Mouse (Mus musculus) cerebellum, adult 2 months (tissue): ENCODE results near the gene Slc39a7.

Experiments used
- CTCF ChIP-seq: fragments of 200-500 bp; IDR thresholded peaks from 2 replicates; pipeline ENCODE4 v1.5.1; 2011; ENCODE audit warnings: low read depth, mild to moderate bottlenecking, control low read depth, low read length, moderate library complexity, borderline replicate concordance; ENCODE audit not compliant: insufficient read depth
- POLR2A ChIP-seq: fragments of 200-500 bp; IDR thresholded peaks from 2 replicates; pipeline ENCODE4 v1.6.1; 2011; ENCODE audit warnings: low read length, control low read depth, borderline replicate concordance; ENCODE audit not compliant: insufficient read depth

GRCm38 (mm10) chr17:34021539-34022413 is 9.7 kb downstream of the Slc39a7 start:
- TF ChIP-seq CTCF (no peak), POLR2A (no peak)
